Mouse (Mus musculus) kidney, adult 18-20 months (tissue): ENCODE measurements around the gene Ric8b.

Source experiments
- DNase-seq: peaks from one replicate; pipeline ENCODE4 v3.0.0; 2021

Gene Ric8b

GRCm38 (mm10) chr10:84963126-84963525 is 45.7 kb downstream of the Ric8b start:
- DNase-seq: no peak

- no peak for DNase-seq
Measured at GRCm38 (mm10) chr10:84963726-84964125, 46.3 kb downstream of the Ric8b start.

DNA sequence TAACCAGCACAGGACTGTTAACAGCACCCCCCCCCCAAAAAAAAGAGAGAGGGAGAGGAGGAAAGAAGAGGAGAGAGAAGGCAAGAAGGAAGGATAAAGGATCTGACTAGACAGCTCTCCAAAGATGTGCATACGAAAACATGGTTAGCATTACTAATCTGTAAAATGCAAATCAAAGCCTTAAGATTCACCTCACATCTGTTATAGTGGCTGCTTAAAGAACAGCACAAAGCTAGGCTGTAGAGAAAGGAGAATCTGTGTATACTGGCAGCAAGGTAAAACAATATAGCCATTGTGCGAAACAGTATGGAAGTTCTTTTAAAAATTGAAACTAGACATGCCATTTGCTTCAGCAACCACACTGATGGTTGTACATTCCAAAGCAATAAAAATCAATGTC is 49.1 kb downstream of the Ric8b start:
- no peak for DNase-seq

GRCm38 (mm10) chr10:84967645-84968044 is 50.2 kb downstream of the Ric8b start:
- DNase-seq: no peak

- no peak for DNase-seq
Measured at GRCm38 (mm10) chr10:84968852-84969704, 51.7 kb downstream of the Ric8b start.

- DNase-seq: no peak
Measured at GRCm38 (mm10) chr10:84975264-84975663, 57.8 kb downstream of the Ric8b start.

DNA sequence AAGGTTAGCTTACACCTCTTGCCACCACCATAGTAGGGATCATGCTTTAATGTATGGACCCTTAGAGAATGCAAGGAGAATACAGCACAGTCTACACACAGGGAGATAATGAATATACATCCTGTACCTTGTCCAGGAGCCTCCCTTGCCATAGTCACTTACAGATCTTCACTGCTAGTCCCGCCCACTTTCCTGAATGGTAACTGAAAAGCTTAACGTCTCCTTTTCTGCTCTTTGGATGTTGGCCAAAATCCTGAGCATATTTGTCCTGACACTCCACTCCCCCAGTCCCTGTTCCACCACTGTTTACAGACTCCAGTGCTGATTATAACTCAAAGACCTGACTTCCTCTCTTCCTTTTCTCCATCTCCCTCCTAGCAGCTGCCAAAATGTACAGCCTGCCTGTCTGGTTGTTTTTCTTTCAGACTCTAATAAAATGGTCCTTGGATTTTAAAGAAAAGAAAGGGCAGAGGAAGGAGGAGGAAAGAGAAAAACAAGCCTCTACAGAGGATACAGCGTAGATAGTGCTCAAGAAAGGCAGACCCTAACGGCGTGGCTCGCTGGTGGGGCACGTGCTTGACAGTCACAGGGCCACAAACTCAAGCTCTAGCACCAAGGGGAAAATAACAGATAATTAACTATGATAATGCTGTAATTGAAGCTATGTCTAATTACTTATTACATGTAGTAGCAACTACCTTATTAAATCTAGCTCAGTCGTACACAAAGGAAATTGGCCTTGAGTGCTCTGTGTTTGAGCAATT is 59.4 kb downstream of the Ric8b start:
- no peak for DNase-seq

- no peak for DNase-seq
Measured at GRCm38 (mm10) chr10:84980291-84980690, 62.9 kb downstream of the Ric8b start.

- DNase-seq: no peak
Measured at GRCm38 (mm10) chr10:84981441-84981840, 64.0 kb downstream of the Ric8b start.

- DNase-seq: no peak
Measured at GRCm38 (mm10) chr10:84982675-84983074, 65.3 kb downstream of the Ric8b start.

DNA sequence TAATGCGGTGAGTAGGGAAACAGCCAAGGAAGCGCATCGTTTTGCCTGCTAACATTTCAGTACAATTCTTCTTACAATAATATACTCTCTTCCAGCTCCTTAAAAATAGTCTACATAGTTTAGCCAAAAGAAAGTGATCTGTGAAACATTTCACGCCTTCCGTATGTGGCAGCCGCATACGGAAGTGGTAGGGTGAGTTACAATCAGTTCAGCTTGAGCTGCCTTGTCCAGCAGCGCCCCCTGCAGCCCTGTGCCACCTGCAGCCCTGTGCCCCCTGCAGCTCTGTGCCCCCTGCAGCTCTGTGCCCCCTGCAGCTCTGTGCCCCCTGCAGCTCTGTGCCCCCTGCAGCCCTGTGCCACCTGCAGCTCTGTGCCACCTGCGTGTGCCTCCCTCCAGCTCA is 68.5 kb downstream of the Ric8b start:
- peak; percentile 30 for DNase-seq

DNA sequence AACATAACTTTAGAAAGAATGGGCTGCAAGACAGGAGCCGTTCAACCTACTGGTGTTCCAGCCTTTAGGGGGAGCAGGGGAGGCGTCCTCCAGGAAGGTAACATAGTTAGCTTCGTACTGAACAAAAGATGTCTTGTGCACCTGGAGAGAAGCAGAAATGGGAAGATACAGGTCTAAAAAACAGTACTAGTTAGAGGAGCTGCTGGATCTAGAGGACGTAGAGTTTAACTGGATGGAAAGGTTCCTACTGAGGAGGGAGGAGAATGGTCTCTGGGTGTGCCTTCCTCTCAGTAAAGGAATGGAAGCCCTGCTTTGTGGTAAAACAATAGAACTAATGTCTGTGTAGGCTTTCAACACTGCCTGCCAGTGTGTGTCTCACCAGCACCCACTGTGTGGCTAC is 70.2 kb downstream of the Ric8b start:
- DNase-seq: no peak

GRCm38 (mm10) chr10:84988650-84989049 is 71.2 kb downstream of the Ric8b start:
- DNase-seq: no peak

GRCm38 (mm10) chr10:84994346-84994745 is 76.9 kb downstream of the Ric8b start:
- no peak for DNase-seq

DNA sequence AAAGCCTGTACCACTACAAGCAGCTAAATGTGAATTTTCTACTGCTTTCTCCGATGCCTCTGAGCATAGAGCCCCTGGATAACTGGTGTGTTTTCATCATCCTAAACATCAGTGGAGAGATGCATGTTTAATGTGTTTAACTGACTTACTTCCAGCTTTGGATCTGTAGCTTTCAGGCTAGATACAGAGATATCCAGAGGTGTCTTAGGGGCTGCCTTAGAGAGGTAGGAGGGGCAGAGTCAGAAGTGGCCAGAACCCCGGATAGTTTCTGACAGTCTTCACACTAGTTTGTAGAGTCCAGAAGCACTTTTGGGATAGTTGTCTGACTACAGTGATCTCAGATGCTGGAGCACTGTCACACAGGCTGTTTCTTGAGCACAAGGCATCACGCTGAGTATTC is 77.6 kb downstream of the Ric8b start:
- no peak for DNase-seq

GRCm38 (mm10) chr10:84996366-84996765 is 79.0 kb downstream of the Ric8b start:
- no peak for DNase-seq

- DNase-seq: no peak
Measured at GRCm38 (mm10) chr10:84997571-84998224, 80.3 kb downstream of the Ric8b start.

DNA sequence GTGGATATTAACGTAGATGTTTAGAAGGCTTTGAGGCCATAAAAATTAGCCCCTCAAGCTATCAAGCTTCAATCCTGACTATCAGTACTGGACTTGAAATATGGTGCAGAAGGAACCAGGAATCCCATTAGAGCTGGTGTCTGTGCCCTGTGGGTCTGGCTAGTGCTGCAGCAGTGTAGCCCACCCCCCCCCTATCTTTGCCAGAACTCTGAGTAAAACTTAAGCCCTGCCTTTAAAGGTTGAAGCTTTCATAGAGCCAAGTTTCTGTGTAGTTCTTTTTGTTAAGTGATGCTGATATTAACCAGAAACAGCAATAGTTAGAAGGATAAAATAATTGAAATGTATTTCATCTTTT is 80.8 kb downstream of the Ric8b start:
- no peak for DNase-seq

GRCm38 (mm10) chr10:85001920-85002319 is 84.5 kb downstream of the Ric8b start:
- no peak for DNase-seq

GRCm38 (mm10) chr10:85003190-85004026 is 86.0 kb downstream of the Ric8b start:
- DNase-seq: no peak

DNA sequence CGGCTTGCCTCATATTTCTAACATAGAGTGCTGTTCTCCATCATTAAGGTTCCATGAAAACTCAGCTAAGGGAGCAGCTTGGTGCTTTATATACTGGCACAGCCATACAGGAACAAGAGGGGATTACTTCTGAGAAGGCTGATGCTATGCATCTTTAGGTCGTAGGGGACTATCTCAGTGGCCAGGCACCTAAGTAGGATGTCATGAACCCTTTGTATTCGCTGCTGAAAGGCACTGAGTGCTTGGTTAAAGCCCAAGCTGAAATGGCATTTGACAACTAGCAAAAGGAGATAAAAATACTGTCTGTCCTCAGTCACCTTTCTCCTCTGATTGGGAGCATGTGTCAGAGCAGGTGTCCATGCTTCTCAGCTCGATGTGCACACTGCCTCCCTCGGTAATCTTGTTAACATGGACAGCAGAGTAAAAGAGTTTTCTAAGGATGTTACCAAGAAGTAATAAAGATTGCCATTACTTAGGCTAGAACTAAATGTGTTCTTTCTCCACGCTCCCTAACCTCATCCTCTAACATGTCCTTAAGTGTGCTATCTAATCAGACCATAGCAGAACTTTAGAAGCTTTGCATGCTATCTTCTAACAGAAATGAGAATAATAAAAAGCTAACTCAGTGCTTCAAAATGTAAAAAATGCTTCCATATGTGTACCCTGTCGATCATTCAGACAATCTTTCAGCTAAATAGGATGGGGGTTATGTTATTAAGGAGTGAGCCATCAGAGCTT is 89.3 kb downstream of the Ric8b start:
- DNase-seq: no peak
